Mouse (Mus musculus): ENCODE results near the gene Lyz1. TPM values are rescaled to one million over a fixed set of nuclear protein-coding genes. Genes with fewer than 3 reads are reported as not detected.
"Not testable (repeated sequence)": the region's sequence is repeated elsewhere in the genome, so short reads cannot be mapped to it uniquely, and the experiment has no call there.

Gene Lyz1
- total RNA-seq, 2 experiments from 2014 or later = 15.0 to 32.1 TPM

- no peak for DNase-seq (ENCODE audit: low spot score in 2 of 2)
Observed at GRCm38 (mm10) chr10:117288197-117289033, 4.3 kb downstream of the Lyz1 start.

DNA sequence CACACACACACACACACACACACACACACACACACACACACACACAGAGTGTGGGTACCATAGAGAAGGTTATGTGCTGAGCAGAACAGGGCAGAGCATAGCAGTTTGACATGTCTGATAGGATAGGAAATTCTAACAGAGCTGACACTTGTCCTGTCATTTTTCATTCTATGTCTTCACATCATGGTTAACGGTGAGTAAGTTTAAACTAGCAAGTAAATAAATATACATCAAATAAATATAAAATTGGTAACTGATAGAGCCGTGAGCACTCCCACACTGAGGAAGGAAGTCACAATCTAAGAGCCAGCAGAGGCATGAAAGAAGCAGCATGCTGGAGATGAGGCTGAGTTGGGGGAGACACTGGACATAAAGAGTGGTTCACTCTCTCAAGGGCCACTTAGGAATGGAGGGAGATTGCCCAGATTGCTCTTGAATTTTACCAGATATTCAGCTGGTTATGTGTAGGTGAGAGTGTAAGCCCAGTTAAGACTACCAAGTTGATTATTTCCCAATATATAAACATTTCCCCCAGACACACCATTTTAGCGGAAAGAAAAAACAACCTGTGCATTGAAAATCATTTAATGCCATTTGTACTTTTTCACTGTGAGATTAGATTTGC, 5.3 kb downstream of the Lyz1 start:
- DNase-seq (ENCODE audit: low spot score in 2 of 2) = no peak

- no peak for DNase-seq (ENCODE audit: low spot score in 2 of 2)
Observed at GRCm38 (mm10) chr10:117286366-117286970, 6.2 kb downstream of the Lyz1 start.

DNA sequence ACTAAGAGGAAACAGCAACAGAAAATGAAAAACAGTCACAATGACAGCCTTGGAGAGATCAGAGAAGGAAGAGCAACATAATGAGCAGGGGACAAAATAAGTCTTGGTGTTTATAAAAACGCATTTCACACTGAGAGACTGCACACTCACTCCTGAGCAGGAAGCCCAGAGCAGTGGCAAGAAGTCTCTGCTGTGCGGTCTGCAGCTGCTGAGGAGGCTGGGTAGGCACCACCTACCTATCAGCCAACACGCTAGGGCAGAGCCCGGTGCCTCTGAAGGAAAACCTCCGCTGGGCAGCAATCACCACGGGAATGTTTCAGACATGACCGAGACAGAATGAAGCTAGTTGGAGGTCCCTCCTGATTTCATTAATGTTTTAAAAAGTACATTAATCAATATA, 7.1 kb downstream of the Lyz1 start:
- not testable (repeated sequence) for DNase-seq (ENCODE audit: low spot score in 2 of 2)

DNA sequence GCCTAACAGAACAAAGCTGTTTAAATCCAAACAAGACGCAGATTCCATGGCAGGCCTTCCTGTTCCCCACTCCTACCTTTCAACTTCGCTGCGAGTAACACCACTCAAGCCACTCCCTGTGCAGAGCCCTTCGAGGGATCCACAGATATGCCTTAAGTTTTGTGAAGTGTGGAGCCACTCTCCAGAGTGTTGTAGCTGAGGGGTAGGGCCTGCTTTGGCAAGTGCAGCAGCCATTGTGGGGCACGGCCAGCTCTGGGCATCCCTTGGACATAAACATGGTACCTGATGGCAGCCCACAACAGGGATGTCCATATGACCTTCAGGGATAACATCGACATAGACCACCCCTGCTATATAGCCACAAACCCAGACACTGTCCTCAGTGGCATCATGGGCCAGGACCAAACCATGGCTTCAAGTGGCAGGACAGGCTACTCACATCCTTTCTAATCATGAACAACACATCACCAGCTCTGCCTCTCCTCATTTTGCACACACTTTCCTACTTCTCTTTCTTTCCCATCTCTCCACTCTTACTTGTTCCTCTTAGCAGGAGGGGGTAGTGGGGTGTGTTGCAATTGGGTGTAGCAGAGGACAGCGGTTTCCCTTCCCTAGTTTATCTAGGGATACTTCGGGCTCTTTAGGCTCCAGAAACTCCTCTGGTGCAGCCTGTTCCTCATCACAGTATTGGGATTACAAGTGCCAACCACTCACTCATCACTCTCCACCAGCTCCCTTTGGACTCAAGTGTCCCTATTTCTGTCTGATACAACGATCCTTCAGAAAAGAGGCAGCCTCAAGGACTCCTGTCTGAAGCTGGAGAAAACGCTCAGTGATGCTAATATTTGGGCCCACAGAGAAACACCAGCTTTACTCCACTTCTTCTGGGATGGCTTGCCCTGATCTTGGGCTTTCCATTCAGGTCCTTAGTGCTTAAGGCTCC, 7.8 kb downstream of the Lyz1 start:
- no peak for DNase-seq (ENCODE audit: low spot score in 2 of 2)

DNA sequence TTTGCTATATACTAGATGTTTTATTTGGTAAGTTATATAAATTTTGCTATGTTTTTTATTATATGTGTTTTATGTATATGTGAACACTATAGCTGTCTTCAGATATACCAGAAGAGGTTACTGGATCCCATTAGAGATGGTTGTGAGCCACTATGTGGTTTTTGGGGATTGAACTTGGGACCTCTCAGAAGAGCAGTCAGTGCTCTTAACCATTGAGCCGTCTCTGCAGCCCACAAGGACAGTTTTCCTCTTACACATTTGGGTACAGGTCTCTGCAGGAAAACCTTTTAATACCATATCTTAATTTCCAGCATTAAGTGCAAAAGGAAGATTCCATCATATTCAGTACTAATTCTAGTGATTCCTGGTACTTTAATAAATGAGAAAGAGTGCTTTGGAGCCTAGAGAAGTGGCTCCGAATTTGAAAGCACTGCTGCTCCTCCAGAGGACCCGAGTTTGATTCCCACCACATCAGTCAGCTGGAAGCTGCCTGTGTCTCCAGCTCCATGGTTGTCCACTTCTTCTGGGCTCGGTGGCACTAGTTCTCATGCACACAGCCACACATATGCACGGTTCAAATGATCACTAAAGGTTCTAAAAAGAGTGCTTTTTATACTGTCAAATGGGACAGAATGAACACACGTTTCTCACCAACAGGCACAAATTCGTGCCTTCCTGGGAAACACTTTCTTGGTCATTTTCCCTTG, 8.6 kb downstream of the Lyz1 start:
- no peak for DNase-seq (ENCODE audit: low spot score in 2 of 2)

GRCm38 (mm10) chr10:117283196-117283595, 9.5 kb downstream of the Lyz1 start:
- not testable (repeated sequence) for DNase-seq (ENCODE audit: low spot score in 2 of 2)

DNA sequence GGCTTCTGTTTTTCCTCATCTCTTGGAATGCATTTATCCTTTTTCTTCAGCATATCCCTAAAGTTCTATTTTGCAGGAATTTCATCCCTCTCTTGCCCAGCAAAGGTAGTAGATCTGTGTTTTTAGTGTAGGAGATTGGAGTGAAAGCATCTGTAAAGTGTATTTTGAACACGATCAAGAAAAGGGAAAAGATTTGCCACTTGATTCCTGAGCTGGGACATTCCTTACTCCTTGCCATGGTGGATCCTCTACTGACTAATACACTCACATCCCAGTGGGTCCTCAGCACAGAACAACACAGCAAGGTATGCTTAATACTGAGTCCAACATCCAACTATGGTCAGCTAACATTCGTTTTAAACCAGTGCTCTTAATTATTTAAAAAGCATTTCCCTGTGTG, 10.1 kb downstream of the Lyz1 start:
- no peak for DNase-seq (ENCODE audit: low spot score in 2 of 2)

GRCm38 (mm10) chr10:117282049-117282448, 10.6 kb downstream of the Lyz1 start, which contains the start of gene Lyz2:
Gene Lyz2 (minus strand): TSS chr10:117282321.
- DNase-seq (ENCODE audit: low spot score in 2 of 2) = no peak

GRCm38 (mm10) chr10:117281381-117281920, 11.2 kb downstream of the Lyz1 start:
- DNase-seq (ENCODE audit: low spot score in 2 of 2) = no peak

- no peak for DNase-seq (ENCODE audit: low spot score in 2 of 2)
Observed at GRCm38 (mm10) chr10:117280000-117280399, 12.7 kb downstream of the Lyz1 start.

DNA sequence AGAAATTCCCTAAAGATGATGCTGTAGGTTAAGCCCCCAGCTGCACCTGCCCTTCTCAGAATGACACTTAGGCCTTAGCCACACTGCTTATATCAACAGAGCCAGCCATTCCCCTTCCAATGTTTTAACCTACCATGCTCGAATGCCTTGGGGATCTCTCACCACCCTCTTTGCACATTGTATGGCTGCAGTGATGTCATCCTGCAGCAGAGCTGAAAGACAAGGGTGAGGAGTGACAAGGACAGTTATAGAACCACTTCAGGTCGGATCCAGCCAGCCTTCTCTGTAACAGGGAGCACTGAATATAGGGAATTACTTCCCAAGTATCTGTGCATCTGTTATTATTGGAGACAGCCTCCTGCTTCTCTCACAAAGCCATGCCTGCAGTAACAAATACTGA, 14.2 kb downstream of the Lyz1 start:
- not testable (repeated sequence) for DNase-seq (ENCODE audit: low spot score in 2 of 2)

GRCm38 (mm10) chr10:117277779-117278178, 14.9 kb downstream of the Lyz1 start:
- not testable (repeated sequence) for DNase-seq (ENCODE audit: low spot score in 2 of 2)

DNA sequence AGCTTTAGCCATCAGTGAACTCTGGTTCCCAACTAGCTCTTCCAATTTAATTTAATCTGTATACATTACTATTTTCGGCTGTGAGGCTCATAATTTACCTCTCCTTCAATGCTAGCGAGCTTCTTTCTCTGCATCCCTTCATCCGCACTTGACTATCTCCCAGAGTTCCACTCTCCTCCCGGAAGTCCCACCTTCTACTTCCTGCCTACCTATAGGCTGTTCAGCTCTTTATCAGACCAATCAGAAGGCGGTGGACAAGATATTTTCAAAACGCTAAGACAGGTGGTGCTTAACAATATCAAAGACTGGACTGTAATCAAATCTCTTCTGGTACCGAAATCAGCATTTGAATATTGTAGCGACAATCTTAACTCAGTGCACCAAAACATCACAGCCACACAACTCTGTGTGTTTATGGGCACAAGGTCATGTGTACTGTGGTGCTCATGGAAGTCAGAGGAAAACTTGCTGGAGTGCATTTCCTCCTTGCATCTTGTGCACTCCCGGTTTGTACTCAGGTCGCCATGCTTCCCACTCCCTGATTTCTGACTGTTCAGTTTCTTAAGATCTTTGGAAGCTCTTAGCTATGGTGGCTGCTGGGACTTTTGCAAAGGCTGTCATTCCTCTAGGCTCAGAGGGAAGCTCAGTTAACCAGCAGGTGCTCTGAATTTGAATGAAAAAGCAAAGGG, 16.8 kb downstream of the Lyz1 start:
- no peak for DNase-seq (ENCODE audit: low spot score in 2 of 2)

DNA sequence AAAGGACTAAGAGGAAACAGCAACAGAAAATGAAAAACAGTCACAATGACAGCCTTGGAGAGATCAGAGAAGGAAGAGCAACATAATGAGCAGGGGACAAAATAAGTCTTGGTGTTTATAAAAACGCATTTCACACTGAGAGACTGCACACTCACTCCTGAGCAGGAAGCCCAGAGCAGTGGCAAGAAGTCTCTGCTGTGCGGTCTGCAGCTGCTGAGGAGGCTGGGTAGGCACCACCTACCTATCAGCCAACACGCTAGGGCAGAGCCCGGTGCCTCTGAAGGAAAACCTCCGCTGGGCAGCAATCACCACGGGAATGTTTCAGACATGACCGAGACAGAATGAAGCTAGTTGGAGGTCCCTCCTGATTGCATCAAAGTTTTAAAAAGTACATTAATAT, 18.0 kb downstream of the Lyz1 start:
- DNase-seq (ENCODE audit: low spot score in 2 of 2) = not testable (repeated sequence)

GRCm38 (mm10) chr10:117272023-117272422, 20.6 kb downstream of the Lyz1 start:
- DNase-seq (ENCODE audit: low spot score in 2 of 2) = no peak

GRCm38 (mm10) chr10:117259870-117260269, 32.8 kb downstream of the Lyz1 start:
- DNase-seq (ENCODE audit: low spot score in 2 of 2) = no peak

- DNase-seq (ENCODE audit: low spot score in 2 of 2) = no peak
Observed at GRCm38 (mm10) chr10:117238603-117239002, 54.1 kb downstream of the Lyz1 start, which contains the start of gene 9530003J23Rik. Gene 9530003J23Rik (minus strand): TSS chr10:117238703.
